ENCODE assay signal across 8 mouse cellular contexts in genomic region chr17:35359470-35359862, GRCm38 (mm10). TPM values are rescaled to one million over a fixed set of nuclear protein-coding genes. Genes with fewer than 3 reads are reported as not detected.
DNase-seq lines count a peak whose midpoint lies in the region; ATAC-seq and TF ChIP-seq lines count a peak whose summit lies in the region.

No protein-coding gene starts in this region.

- H3K27me3 ChIP-seq in embryonic facial prominence, embryonic 13.5 days: peaks cover 30% of the 10 kb centered on the region
- H3K27me3 ChIP-seq in intestine, embryonic 15.5 days (replicated peaks): no peaks in the 10 kb centered on the region; the same call in 1 of the 2 replicates
- H3K27me3 ChIP-seq in neural tube, embryonic 11.5 days (ENCODE audit: control insufficient read depth, insufficient read depth, low read length): peaks cover 5% of the 10 kb centered on the region; the same call in 1 of the 2 replicates

- ATAC-seq in embryonic facial prominence, embryonic 13.5 days (ENCODE audit: insufficient number of reproducible peaks, insufficient read depth, low FRiP score, low TSS enrichment, low read depth): no peak
- no peak for ATAC-seq in intestine, embryonic 15.5 days
- no peak for ATAC-seq in neural tube, embryonic 11.5 days (ENCODE audit: insufficient read depth, low FRiP score, low TSS enrichment)
- no peak for ATAC-seq in monocyte, adult 5-6 weeks (replicated peaks; ENCODE audit: insufficient number of reproducible peaks, low FRiP score, low TSS enrichment, poor library complexity, severe bottlenecking)

- no peak overlapping the region for H3K27ac ChIP-seq in layer of hippocampus, adult 2 months
- H3K27ac ChIP-seq in embryonic facial prominence, embryonic 13.5 days: no peak overlapping the region
- no peak overlapping the region for H3K27ac ChIP-seq in intestine, embryonic 15.5 days
- H3K27ac ChIP-seq in neural tube, embryonic 11.5 days (ENCODE audit: low read depth, low read length): no peak overlapping the region

- no peak for DNase-seq in layer of hippocampus, adult 2 months (ENCODE audit: low spot score in 2 of 2)
- DNase-seq in layer of hippocampus, adult 9-11 months: no peak
- DNase-seq in neural tube, embryonic 11.5 days (ENCODE audit: low spot score): no peak
- no peak for DNase-seq in cerebellum, adult 9-11 months
- DNase-seq in spleen, postnatal 36 days (ENCODE audit: low spot score in 2 of 2): no peak

- TF ChIP-seq CTCF in layer of hippocampus, adult 2 months (conservative IDR thresholded peaks at IDR 0.05): no peak

- H3K9ac ChIP-seq in embryonic facial prominence, embryonic 13.5 days: peak overlapping the region; percentile 58
- peak overlapping the region; percentile 39 for H3K9ac ChIP-seq in intestine, embryonic 15.5 days
- peak overlapping the region; percentile 35; the same call in 1 of the 2 replicates for H3K9ac ChIP-seq in neural tube, embryonic 11.5 days (ENCODE audit: low read length)

- WGBS in embryonic facial prominence, embryonic 13.5 days: 19% methylated on average over 21 of the region's 21 CpGs
- 24% methylated on average over 21 of the region's 21 CpGs for WGBS in intestine, embryonic 15.5 days
- WGBS in neural tube, embryonic 11.5 days: 22% methylated on average over 21 of the region's 21 CpGs

- H3K9me3 ChIP-seq in embryonic facial prominence, embryonic 13.5 days: 0 out of 2 replicates have a peak, but pooled peaks cover 9% of the 10 kb centered on the region
- H3K9me3 ChIP-seq in intestine, embryonic 15.5 days: no peaks in the 10 kb centered on the region
- H3K9me3 ChIP-seq in neural tube, embryonic 11.5 days (ENCODE audit: control insufficient read depth, low read length): no peaks in the 10 kb centered on the region

- H3K36me3 ChIP-seq in embryonic facial prominence, embryonic 13.5 days: no peaks in the 10 kb centered on the region
- H3K36me3 ChIP-seq in intestine, embryonic 15.5 days: no peaks in the 10 kb centered on the region
- H3K36me3 ChIP-seq in neural tube, embryonic 11.5 days (ENCODE audit: control insufficient read depth, insufficient read depth, low read length): no peaks in the 10 kb centered on the region

- peak overlapping the region; percentile 22; the same call in 1 of the 2 replicates for H3K4me3 ChIP-seq in layer of hippocampus, adult 2 months
- peak overlapping the region; percentile 42 for H3K4me3 ChIP-seq in embryonic facial prominence, embryonic 13.5 days
- H3K4me3 ChIP-seq in intestine, embryonic 15.5 days (replicated peaks): peak overlapping the region; percentile 41
- H3K4me3 ChIP-seq in neural tube, embryonic 11.5 days (ENCODE audit: low read depth, low read length): peak overlapping the region; percentile 31

- peaks cover 7% of the 10 kb centered on the region for H3K4me1 ChIP-seq in embryonic facial prominence, embryonic 13.5 days
- H3K4me1 ChIP-seq in intestine, embryonic 15.5 days (replicated peaks): peaks cover 11% of the 10 kb centered on the region
- no peaks in the 10 kb centered on the region for H3K4me1 ChIP-seq in neural tube, embryonic 11.5 days (ENCODE audit: control insufficient read depth, insufficient read depth, low read length)

- peak overlapping the region; percentile 65 for H3K4me2 ChIP-seq in embryonic facial prominence, embryonic 13.5 days
- H3K4me2 ChIP-seq in intestine, embryonic 15.5 days (replicated peaks): peak overlapping the region; percentile 89
- H3K4me2 ChIP-seq in neural tube, embryonic 11.5 days (ENCODE audit: low read depth): peak overlapping the region; percentile 71

RNA-seq across cellular contexts. Expression of gene H2-Q2, which starts 17.4 kb away (rescaled TPM):
- total RNA-seq in layer of hippocampus, adult 2 months (2021): under 1 TPM in 1 of 2 experiments, not detected in 1; 0.38 TPM
- 1.2 TPM in 1 of 2 replicates, not detected in the other for polyA plus RNA-seq in embryonic facial prominence, embryonic 13.5 days (2015; fragmentation: Nextera tagmentation; extraction: Ambion mirVana)
- 84.5 and 93.5 TPM in 2 replicates for polyA plus RNA-seq in intestine, embryonic 15.5 days (2015; fragmentation: Nextera tagmentation; extraction: Ambion mirVana)
- polyA plus RNA-seq in neural tube, embryonic 11.5 days (2014; fragmentation: Nextera tagmentation; extraction: Ambion mirVana): 1.3 TPM in 1 of 2 replicates, not detected in the other
- not detected in 3 replicates for total RNA-seq in monocyte, adult 5-6 weeks (2017)

RNA-seq across cellular contexts. Expression of gene H2-Q4, which starts 20.0 kb away (rescaled TPM):
- total RNA-seq in layer of hippocampus, adult 2 months (2021): 1 to 10 TPM; 1.7 to 2.3 TPM
- polyA plus RNA-seq in embryonic facial prominence, embryonic 13.5 days (2015; fragmentation: Nextera tagmentation; extraction: Ambion mirVana): 1.6 and 2.1 TPM in 2 replicates
- 5.5 and 6.4 TPM in 2 replicates for polyA plus RNA-seq in intestine, embryonic 15.5 days (2015; fragmentation: Nextera tagmentation; extraction: Ambion mirVana)
- 1.6 and 2.3 TPM in 2 replicates for polyA plus RNA-seq in neural tube, embryonic 11.5 days (2014; fragmentation: Nextera tagmentation; extraction: Ambion mirVana)
- total RNA-seq in monocyte, adult 5-6 weeks (2017): 159 to 219 TPM (median 177 TPM) in 3 replicates

RNA-seq across cellular contexts. Expression of gene H2-Q1, which starts 39.3 kb away (rescaled TPM):
- under 1 TPM; 0.13 to 0.47 TPM for total RNA-seq in layer of hippocampus, adult 2 months (2021)
- not detected in 2 replicates for polyA plus RNA-seq in embryonic facial prominence, embryonic 13.5 days (2015; fragmentation: Nextera tagmentation; extraction: Ambion mirVana)
- 4.9 and 6.2 TPM in 2 replicates for polyA plus RNA-seq in intestine, embryonic 15.5 days (2015; fragmentation: Nextera tagmentation; extraction: Ambion mirVana)
- polyA plus RNA-seq in neural tube, embryonic 11.5 days (2014; fragmentation: Nextera tagmentation; extraction: Ambion mirVana): not detected in 2 replicates
- 0.11 to 0.38 TPM in 2 of 3 replicates, not detected in the other for total RNA-seq in monocyte, adult 5-6 weeks (2017)

Comparison
In these comparisons a context has a peak if more than half of its experiments do, and no peak if none do; other contexts are left out.
1. RNA of gene H2-Q2, which starts 17.4 kb away (polyA plus RNA-seq): 84.5 to 93.5 TPM in intestine, embryonic 15.5 days; 1.3 TPM in neural tube, embryonic 11.5 days and 1.2 TPM in embryonic facial prominence, embryonic 13.5 days; every median in the first group is over 10 times any median in the second.
2. Peak in every context shown above with its lines, with median percentiles within 50 percentile points of each other: H3K4me3 ChIP-seq, H3K4me2 ChIP-seq and H3K9ac ChIP-seq.